Mouse (Mus musculus) bone marrow, adult 2 months (tissue): ENCODE measurements around the gene Lamc1. TPM values are rescaled to one million over a fixed set of nuclear protein-coding genes. Genes with fewer than 3 reads are reported as not detected.

ENCODE experiments used
- H3K27ac ChIP-seq: fragments of 200-500 bp; 2 replicates; pipeline ENCODE4 v1.5.1; 2012; ENCODE audit warnings: low read depth, mild to moderate bottlenecking, control low read depth, inconsistent platforms, low read length; ENCODE audit not compliant: control insufficient read depth, poor library complexity, insufficient read depth
- H3K4me1 ChIP-seq: fragments of 200-500 bp; 2 replicates; pipeline ENCODE4 v1.6.1; 2011; ENCODE audit warnings: low read length; ENCODE audit not compliant: control insufficient read depth, insufficient read depth
- H3K4me3 ChIP-seq: fragments of 200-500 bp; replicated peaks from 2 replicates; pipeline ENCODE3; 2011; ENCODE audit warnings: mild to moderate bottlenecking, low read depth, low read length, control low read depth; ENCODE audit not compliant: control insufficient read depth
- CTCF ChIP-seq: fragments of 200-500 bp; IDR thresholded peaks from 2 replicates; pipeline ENCODE4 v1.5.1; 2011; ENCODE audit warnings: low read length, control low read depth; ENCODE audit not compliant: control insufficient read depth, insufficient read depth
- POLR2A ChIP-seq: fragments of 200-500 bp; IDR thresholded peaks from 2 replicates; pipeline ENCODE4 v1.6.1; 2011; ENCODE audit warnings: low read depth, mild to moderate bottlenecking, control low read depth, low read length, borderline replicate concordance; ENCODE audit not compliant: control insufficient read depth
- WGBS: fragments of 180-500 bp; shearing (Covaris S2); methylation state at CpG from one replicate; pipeline ENCODE4 v1.1.7; 2018; 5-methylcytosine and 5-hydroxymethylcytosine counted together
- polyA plus RNA-seq: library from polyadenylated mRNA; stranded (reverse); fragments of >200 nt; gene quantifications from 2 replicates; pipeline ENCODE4 v1.2.4, GENCODE M21; 2011; ENCODE audit warnings: low replicate concordance; ENCODE audit not compliant: missing spikeins, insufficient read depth, insufficient read length

The Lamc1 gene
- polyA plus RNA-seq, 1 experiment = 10.6 TPM

DNA sequence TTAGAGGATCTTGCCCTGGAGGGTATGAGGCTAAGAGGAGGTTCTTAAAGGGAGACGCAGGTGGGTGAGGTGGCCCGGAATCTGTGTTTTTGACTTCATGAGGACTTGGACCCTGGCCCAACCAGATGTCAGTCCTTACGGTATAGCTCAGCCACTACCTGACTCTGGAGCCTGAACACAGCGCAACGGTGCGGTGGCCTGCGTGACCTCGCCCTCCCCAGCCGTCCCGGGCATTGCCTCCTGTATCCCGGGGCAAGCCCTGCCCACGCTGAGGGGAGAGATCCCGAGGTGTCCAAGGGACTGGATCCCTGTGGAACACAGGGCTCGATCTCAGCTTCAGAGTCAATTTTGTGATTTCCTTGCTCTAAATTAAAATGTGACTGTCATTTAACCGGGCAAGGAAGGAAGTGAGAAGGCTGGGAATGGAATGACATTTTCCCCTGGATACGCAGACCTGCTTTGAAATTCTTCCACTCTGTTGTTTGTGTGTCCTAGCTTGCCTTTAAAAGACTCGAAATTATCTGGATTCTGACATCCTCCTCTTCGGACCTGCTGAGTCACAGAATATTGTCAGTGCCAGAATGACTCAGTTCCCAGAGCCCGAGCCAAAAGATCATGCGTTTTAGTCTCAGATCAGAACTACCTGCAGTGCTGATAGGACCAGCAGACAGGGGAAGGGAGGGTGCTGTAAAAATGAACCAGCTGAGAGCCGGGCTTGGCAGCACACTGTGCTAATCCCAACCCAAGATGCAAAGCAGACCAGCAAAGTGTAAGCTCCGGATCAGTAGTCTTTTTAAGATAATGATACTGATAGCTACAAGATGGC is 923 bp upstream of the Lamc1 start:
- H3K4me3 ChIP-seq = peak overlapping the region; percentile 72
- H3K4me1 ChIP-seq = 0 out of 2 replicates have a peak, but pooled peaks cover 1% of the 10 kb centered on the region
- H3K27ac ChIP-seq = peak overlapping the region; percentile 34; the same call in 1 of the 2 replicates
- 2% methylated on average over 22 of the region's 22 CpGs for WGBS
- TF ChIP-seq POLR2A (no peak), CTCF (no peak)

DNA sequence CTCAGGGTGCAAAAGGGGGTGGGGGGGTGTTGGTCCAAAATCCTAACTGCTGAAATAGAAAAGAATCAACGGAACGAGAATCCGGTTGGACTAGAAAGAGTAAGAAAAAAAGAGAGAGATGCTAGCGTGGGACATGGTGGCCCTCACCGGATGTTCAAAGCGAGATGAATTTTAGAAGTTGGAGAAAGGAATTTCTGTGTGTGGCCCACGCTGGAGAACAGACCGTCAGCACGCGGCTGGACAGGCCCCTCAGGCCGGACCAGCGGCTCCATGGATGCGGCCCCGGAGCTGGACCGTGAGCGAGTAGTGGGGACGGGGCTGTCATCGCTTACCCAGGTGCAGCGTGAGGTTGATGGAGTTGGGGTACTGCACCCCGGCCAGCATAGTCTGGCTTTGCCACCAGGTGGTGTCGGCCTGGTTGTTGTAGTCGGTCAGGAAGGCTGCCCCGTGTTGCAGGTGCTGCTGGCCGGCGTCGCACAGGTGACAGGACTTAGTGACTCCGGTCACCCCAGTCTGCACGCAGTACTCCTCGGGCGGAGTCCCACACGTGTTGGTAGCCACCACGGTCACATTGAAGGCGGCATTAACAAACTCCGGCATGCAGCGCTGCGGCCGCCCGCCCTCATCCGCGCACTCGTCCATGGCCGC is 666 bp downstream of the Lamc1 start:
- 0 out of 2 replicates have a peak, but pooled peaks cover 1% of the 10 kb centered on the region for H3K4me1 ChIP-seq
- TF ChIP-seq CTCF = peak; percentile 50
- peak; percentile 31; the same call in 1 of the 2 replicates for TF ChIP-seq POLR2A
- H3K27ac ChIP-seq = no peak overlapping the region; the same call in 1 of the 2 replicates
- WGBS = under 1% methylated on average over 42 of the region's 42 CpGs
- H3K4me3 ChIP-seq = peak overlapping the region; percentile 72

DNA sequence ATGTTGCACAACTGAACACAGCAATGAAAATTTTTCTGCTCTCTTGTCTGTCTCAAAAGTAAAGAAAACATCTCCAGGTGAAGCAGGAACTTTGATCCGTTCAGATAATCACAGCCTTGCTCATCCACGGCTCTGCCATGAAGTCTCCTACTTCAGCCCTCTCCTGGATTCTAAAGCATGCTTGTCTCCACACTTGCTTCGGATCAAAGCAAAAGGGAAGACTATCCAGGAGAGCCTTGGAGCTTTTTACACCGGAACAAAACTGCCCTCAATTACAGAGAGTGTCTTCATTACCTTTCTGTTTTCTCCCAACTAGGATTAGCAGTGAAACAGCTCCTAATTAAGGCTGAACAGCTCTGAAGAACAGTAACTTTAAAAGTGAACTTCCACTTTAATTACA is 1.4 kb downstream of the Lamc1 start:
- TF ChIP-seq CTCF (no peak), POLR2A (no peak)
- no peak overlapping the region for H3K27ac ChIP-seq
- no peak overlapping the region for H3K4me3 ChIP-seq
- WGBS = 27% methylated on average over 4 of the region's 4 CpGs
- H3K4me1 ChIP-seq = 0 out of 2 replicates have a peak, but pooled peaks cover 1% of the 10 kb centered on the region

DNA sequence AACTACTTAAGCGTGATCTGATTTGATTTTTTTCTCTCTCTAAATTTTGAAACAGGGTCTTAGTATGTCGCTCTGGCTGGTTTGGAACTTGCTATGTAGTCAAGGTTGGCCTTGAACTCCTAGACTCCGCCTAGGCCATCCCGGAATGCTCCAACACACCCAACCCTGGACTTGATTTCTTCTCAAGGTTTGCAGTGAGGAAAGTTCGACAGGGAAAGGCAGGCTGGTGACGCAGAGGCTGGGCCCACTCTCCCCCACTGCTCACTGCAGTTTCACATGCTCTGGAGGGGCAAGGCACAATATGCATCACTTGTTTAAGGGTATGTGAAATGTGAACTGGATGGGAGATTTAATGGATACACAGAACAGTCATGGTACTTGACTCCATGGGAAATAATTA is 3.3 kb downstream of the Lamc1 start:
- no peak overlapping the region for H3K27ac ChIP-seq
- 0 out of 2 replicates have a peak, but pooled peaks cover 1% of the 10 kb centered on the region for H3K4me1 ChIP-seq
- WGBS = 78% methylated on average over 6 of the region's 6 CpGs
- no peak overlapping the region for H3K4me3 ChIP-seq
- TF ChIP-seq CTCF (no peak), POLR2A (no peak)

DNA sequence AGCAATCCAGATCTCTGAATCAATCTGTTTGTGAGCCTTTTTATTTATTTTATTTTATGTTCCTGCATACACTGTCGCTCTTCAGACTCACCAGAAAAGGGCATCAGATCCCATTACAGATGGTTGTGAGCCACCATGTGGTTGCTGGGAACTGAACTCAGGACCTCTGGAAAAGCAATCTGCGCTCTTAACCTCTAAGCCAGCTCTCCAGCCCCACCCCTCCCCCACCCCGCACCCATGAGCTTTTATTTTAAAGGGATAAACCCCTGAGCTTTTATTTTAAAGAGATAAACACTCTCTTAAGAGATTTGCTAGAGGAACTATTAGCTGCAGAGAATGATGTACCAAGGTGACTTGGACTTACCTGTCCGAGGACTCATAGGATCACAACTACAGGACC is 5.5 kb downstream of the Lamc1 start:
- Histone ChIP-seq H3K27ac (no peak overlapping the region), H3K4me1 (no peaks in the 10 kb centered on the region), H3K4me3 (no peak overlapping the region)
- TF ChIP-seq POLR2A = no peak
- no peak for TF ChIP-seq CTCF
- WGBS = 83% methylated on average over 4 of the region's 4 CpGs

DNA sequence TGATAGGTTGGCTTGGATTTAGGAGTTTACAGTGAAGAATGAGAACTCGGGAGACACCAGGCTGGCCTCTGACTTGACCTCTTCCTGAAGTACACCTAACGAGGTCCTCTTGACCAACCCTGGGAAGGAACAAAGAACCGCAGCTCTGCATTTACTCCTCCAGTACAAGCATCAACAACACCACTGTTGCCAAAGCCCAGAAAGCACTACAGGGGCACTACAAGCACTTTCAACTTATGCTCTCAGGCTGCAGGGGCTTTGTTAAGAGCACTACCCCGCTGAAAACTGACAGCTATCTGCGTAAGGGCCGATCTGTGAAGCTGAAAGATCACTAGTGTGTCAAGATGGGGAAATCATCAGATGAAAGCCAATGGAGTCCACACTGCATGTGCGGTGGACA is 6.4 kb downstream of the Lamc1 start:
- no peak for TF ChIP-seq POLR2A
- TF ChIP-seq CTCF = no peak
- 87% methylated on average over 7 of the region's 7 CpGs for WGBS
- Histone ChIP-seq H3K4me3 (no peak overlapping the region), H3K4me1 (no peaks in the 10 kb centered on the region), H3K27ac (no peak overlapping the region)

DNA sequence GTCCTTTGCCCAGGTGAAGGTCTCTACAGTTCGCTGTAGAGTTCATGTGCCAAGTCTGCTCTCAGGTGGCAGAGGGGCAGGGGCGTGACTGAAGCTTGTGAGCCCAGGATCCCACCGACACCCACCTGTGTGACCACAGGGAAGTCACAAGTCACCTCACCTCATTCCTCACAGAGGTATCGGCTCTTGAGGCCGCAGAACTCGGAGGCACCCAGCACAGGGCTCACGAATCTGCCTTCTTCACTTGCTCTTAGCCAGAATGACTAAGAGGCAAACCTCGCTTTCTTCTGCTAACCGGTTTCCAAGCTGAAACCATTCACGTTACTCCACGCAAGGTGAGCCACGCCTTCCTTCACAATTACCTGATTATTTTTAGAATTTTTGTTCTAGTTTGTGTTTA is 11.2 kb downstream of the Lamc1 start:
- H3K27ac ChIP-seq = no peak overlapping the region
- WGBS = 88% methylated on average over 12 of the region's 12 CpGs
- no peak for TF ChIP-seq CTCF
- TF ChIP-seq POLR2A = no peak
- H3K4me3 ChIP-seq = no peak overlapping the region
- no peaks in the 10 kb centered on the region for H3K4me1 ChIP-seq

DNA sequence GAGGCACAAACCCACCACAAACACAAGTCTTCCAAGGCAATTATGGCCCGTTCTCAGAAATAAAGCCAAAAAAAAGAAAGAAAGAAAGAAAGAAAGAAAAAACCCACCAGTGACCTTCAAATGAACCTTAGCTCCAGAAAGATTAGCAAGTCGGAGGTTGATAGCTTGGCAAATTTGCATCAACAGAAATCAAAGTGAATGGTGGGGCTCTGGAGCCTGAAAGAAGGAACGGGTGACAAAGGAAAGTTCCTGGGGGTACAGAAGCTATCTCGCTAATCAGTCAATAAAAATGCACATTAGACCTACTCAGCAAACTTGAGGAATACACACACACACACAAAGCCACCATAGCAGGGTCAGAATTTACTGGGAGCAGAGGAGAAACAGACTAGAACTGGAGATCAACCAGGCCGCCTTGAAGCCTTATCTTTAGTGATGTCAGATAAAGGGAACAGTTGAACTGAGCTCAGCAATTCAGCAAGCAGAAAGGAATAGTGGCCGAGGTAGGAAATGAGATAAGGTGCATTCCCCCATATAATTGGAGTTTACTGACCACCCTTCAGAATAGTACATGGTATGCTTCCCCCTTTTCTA is 11.9 kb downstream of the Lamc1 start:
- TF ChIP-seq POLR2A (no peak), CTCF (no peak)
- H3K4me1 ChIP-seq = no peaks in the 10 kb centered on the region
- no peak overlapping the region for H3K27ac ChIP-seq
- WGBS = 59% methylated on average over 6 of the region's 6 CpGs
- H3K4me3 ChIP-seq = no peak overlapping the region
